Mouse (Mus musculus) lung, postnatal 0 days (tissue): Measurements from ENCODE around the gene Cdh13. TPM values are rescaled to one million over a fixed set of nuclear protein-coding genes. Genes with fewer than 3 reads are reported as not detected.

Experiments used
- ATAC-seq: fragments of 200-750 bp; cut with Nextera tagmentation; 2 replicates; pipeline ENCODE4 v1.8.0; 2017; ENCODE audit warnings: moderate library complexity
- DNase-seq: peaks from one replicate; pipeline ENCODE4 v3.0.0-alpha.2; 2016; ENCODE audit warnings: low spot score
- H3K27ac ChIP-seq: fragments of 300-500 bp; sonication (generic); 2 replicates; pipeline ENCODE4 v1.5.1; 2014; ENCODE audit warnings: antibody characterized with exemption, mild to moderate bottlenecking, low read length, mixed read lengths
- H3K27me3 ChIP-seq: fragments of 300-500 bp; sonication (generic); replicated peaks from 2 replicates; pipeline ENCODE4 v1.6.1; 2014; ENCODE audit warnings: low read length, mixed read lengths; ENCODE audit not compliant: insufficient read depth
- H3K36me3 ChIP-seq: fragments of 300-500 bp; sonication (generic); 2 replicates; pipeline ENCODE4 v1.6.1; 2014; ENCODE audit warnings: low read length, mixed read lengths; ENCODE audit not compliant: insufficient read depth
- H3K4me1 ChIP-seq: fragments of 300-500 bp; sonication (generic); 2 replicates; pipeline ENCODE4 v1.6.1; 2014; ENCODE audit warnings: antibody characterized with exemption, low read depth, low read length, mixed read lengths; ENCODE audit not compliant: insufficient read depth
- H3K4me2 ChIP-seq: fragments of 300-500 bp; sonication (generic); replicated peaks from 2 replicates; pipeline ENCODE4 v1.6.1; 2014; ENCODE audit warnings: low read depth, mild to moderate bottlenecking, low read length, moderate library complexity, mixed read lengths
- H3K4me3 ChIP-seq: fragments of 300-500 bp; sonication (generic); 2 replicates; pipeline ENCODE4 v1.5.1; 2014; ENCODE audit warnings: low read depth, low read length
- H3K9ac ChIP-seq: fragments of 300-500 bp; sonication (generic); replicated peaks from 2 replicates; pipeline ENCODE4 v1.6.1; 2014; ENCODE audit warnings: low read depth, mild to moderate bottlenecking
- H3K9me3 ChIP-seq: fragments of 300-500 bp; sonication (generic); 2 replicates; pipeline ENCODE4 v1.6.1; 2016; ENCODE audit warnings: low read length, mixed read lengths
- CTCF ChIP-seq: IDR thresholded peaks from 2 replicates; pipeline ENCODE4 v1.5.1; 2016; ENCODE audit warnings: antibody characterized with exemption, mild to moderate bottlenecking
- EP300 ChIP-seq: IDR thresholded peaks from 2 replicates; pipeline ENCODE4 v1.6.1; 2016; ENCODE audit warnings: antibody characterized with exemption, mild to moderate bottlenecking, control low read depth
- WGBS: fragments of 180-500 bp; shearing (Covaris S2); extraction: QIAGEN DNeasy Blood & Tissue Kit; methylation state at CpG from one replicate; pipeline ENCODE4 v1.1.7; 2014; 5-methylcytosine and 5-hydroxymethylcytosine counted together
- polyA plus RNA-seq: library from polyadenylated mRNA; unstranded; fragments of >200 nt; fragmentation: Nextera tagmentation; extraction: Ambion mirVana; gene quantifications from 2 replicates; pipeline ENCODE4 v1.2.1, GENCODE M21; 2015

Gene Cdh13
- polyA plus RNA-seq, 1 experiment from 2014 or later: 8.6 TPM

DNA sequence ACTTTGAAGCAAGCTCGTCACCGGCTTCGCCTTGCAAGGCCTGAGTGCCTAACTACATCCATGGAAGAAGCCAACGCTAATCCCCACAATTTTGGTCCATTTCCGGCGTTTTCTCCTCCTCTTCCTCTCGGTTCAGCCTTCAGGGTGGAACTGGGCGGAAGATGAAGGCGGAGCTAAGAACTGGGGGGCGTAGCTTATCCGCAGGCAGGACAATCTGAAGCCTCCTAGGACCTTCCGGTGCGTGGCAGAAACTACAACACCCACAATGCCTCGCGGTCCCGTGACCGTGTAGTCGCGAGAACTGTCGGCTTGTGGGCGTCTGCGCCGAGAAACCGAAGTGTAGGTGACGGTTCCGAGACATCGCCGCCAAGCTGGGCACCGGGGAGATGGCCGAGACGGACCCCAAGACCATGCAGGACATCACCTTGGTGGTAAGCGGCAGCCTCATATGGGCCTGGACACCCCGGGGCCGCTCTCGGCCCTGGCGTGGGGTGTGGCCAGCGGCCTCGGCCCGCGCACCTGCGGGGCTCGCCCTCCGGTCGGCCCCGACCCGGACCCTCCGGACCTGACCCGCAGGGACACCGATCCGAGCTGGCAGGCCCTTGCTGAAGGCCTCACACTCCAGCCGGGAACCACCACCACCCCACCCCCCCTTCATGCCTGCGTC lies 1060.8 kb downstream of the Cdh13 start, which contains the start of gene Hsbp1:
Gene Hsbp1 (plus strand): TSS at position 299 of the 667 bp plus-strand sequence.
- Histone ChIP-seq H3K4me3 (peak within 1 kb of the TSS; percentile 100), H3K9ac (peak within 1 kb of the TSS; percentile 96), H3K9me3 (no peaks in the 10 kb centered on the region), H3K36me3 (peaks cover 22% of the 10 kb centered on the region; the same call in 1 of the 2 replicates), H3K27ac (peak within 1 kb of the TSS; percentile 51; the same call in 1 of the 2 replicates), H3K4me2 (peak within 1 kb of the TSS; percentile 92), H3K4me1 (peaks cover 5% of the 10 kb centered on the region; the same call in 1 of the 2 replicates), H3K27me3 (no peaks in the 10 kb centered on the region)
- no peak for TF ChIP-seq CTCF
- TF ChIP-seq EP300: no peak
- ATAC-seq (peak; percentile 100), DNase-seq (peak; percentile 98)
- 3% methylated on average over 41 of the region's 52 CpGs for WGBS

DNA sequence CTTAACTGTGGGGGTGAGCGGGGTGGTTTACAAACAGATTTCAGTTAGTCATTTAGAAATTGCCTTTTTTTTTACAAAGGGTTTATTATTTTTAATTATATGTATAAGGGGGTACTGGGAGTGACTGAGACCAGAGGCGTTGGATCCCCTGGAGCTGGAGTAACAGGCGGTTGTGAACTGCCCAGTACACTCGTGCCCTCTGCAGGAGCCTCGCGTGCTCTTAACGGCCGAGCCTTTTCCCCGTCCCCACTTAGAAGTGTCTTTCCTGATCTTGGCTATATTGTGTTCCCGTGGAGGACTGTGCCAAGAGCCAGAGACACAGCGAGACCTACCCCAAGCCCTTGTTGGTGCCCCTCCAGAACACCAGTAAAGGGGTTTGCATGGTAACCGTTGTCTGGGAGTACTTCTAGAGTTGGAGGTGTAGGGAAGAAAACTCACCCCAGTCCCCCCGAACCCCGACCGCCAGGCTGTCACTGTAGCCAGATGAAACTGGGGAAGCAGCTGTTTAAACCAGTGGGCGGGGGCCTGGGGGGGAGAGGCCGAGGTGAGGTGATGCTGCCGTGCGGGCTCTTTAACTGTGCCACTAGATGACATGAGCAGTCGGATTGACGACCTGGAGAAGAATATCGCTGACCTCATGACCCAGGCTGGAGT lies 1061.6 kb downstream of the Cdh13 start:
- TF ChIP-seq EP300 (no peak), CTCF (no peak)
- DNase-seq: peak; percentile 49
- WGBS: 48% methylated on average over 22 of the region's 22 CpGs

DNA sequence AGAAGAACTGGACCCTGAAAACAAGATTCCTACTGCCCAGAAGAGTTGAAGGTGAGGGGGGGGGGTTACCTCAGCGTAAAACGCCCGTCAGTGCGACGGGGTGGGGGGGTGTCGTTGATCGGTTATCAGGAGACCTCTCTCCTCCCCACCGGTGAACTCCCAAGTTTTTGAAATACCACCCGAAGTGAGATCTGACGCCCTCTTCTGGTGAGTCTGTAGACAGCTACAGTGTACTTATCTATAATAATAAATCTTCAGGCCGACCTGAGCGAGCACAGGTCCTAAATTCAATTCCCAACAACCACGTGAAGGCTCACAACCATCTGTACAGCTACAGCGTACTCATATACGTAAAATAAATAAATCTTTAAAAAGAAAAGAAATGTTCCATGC lies 1062.1 kb downstream of the Cdh13 start:
- peaks cover 5% of the 10 kb centered on the region; the same call in 1 of the 2 replicates for H3K4me1 ChIP-seq
- H3K36me3 ChIP-seq: peaks cover 24% of the 10 kb centered on the region; the same call in 1 of the 2 replicates
- no peak overlapping the region for H3K9ac ChIP-seq
- H3K4me2 ChIP-seq: peak overlapping the region; percentile 92
- no peaks in the 10 kb centered on the region for H3K27me3 ChIP-seq
- 81% methylated on average over 15 of the region's 15 CpGs for WGBS
- peak overlapping the region; percentile 100; the same call in 1 of the 2 replicates for H3K4me3 ChIP-seq
- no peaks in the 10 kb centered on the region for H3K9me3 ChIP-seq
- TF ChIP-seq EP300: no peak
- TF ChIP-seq CTCF: peak; percentile 12; the same call in 1 of the 2 replicates
- ATAC-seq (no peak), DNase-seq (no peak)
- no peak overlapping the region for H3K27ac ChIP-seq

More for the DNA sequence above, 1061.6 kb downstream of the Cdh13 start:
- peak overlapping the region; percentile 96 for H3K9ac ChIP-seq
- no peaks in the 10 kb centered on the region for H3K27me3 ChIP-seq
- H3K9me3 ChIP-seq: no peaks in the 10 kb centered on the region
- ATAC-seq: no peak
- peaks cover 5% of the 10 kb centered on the region; the same call in 1 of the 2 replicates for H3K4me1 ChIP-seq
- peaks cover 22% of the 10 kb centered on the region; the same call in 1 of the 2 replicates for H3K36me3 ChIP-seq
- H3K4me3 ChIP-seq: peak overlapping the region; percentile 100
- H3K27ac ChIP-seq: no peak overlapping the region
- peak overlapping the region; percentile 92 for H3K4me2 ChIP-seq

DNA sequence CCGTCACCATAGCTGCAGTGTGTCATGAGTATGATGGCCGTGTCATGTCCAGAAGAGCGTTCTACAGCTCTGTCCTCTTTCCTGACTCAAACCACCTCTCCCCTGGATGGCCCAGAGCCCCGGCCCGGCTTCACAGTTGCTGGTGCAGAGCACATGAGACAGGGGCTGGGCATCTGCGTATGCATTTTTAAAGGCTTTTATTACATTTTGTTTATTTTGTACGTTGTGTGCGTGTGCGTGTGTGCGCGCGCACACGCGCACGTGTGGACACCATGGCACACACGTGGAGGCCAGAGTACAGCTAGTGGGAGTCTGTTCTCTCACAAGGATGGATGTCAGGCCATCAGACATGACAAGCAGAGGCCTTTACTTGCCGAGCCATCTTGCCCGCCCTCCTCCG lies 1068.1 kb downstream of the Cdh13 start:
- Histone ChIP-seq H3K4me1 (no peaks in the 10 kb centered on the region), H3K4me3 (no peak overlapping the region), H3K27ac (no peak overlapping the region), H3K4me2 (no peak overlapping the region), H3K9me3 (no peaks in the 10 kb centered on the region), H3K36me3 (peaks cover 28% of the 10 kb centered on the region; the same call in 1 of the 2 replicates), H3K9ac (no peak overlapping the region), H3K27me3 (no peaks in the 10 kb centered on the region)
- ATAC-seq: no peak
- DNase-seq: no peak
- 92% methylated on average over 19 of the region's 19 CpGs for WGBS
- no peak for TF ChIP-seq CTCF
- TF ChIP-seq EP300: no peak

DNA sequence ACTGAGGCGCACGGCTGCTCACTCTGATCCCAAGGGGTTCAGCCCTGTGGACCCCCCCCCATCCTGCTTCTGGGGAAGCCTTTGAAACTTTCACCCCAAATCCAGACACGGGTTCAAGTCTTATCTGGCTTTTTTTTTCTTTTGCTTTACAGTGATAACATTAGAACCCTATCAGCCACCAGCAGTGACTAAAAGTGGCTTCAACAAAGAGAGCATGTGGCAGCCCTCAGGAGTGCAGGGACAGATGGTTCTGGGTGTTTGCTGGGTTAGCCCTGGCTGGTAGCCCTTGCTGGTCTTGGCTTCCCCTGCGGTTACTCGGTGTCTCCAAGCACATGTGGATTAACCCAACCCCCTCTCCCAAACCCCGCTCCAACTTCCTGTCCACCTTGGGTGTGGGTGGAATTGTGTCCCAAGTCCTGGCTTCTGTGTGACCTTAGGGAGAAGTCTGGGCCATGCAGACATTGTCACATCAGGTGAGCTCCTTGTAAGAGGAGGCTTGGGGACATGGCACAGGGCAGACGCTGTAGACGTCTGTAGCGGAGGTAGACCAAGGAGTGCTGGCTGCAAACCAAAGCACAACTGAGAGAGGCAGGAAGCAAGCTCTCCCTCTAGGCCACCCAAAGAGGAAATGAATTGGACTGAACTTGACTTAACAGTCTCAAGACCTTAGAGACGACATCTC lies 1069.6 kb downstream of the Cdh13 start:
- DNase-seq (no peak), ATAC-seq (no peak)
- Histone ChIP-seq H3K4me1 (no peaks in the 10 kb centered on the region), H3K4me2 (no peak overlapping the region), H3K9ac (no peak overlapping the region), H3K36me3 (peaks cover 16% of the 10 kb centered on the region; the same call in 1 of the 2 replicates), H3K9me3 (no peaks in the 10 kb centered on the region), H3K27ac (no peak overlapping the region), H3K27me3 (no peaks in the 10 kb centered on the region), H3K4me3 (no peak overlapping the region)
- WGBS: 55% methylated on average over 10 of the region's 10 CpGs
- no peak for TF ChIP-seq EP300

DNA sequence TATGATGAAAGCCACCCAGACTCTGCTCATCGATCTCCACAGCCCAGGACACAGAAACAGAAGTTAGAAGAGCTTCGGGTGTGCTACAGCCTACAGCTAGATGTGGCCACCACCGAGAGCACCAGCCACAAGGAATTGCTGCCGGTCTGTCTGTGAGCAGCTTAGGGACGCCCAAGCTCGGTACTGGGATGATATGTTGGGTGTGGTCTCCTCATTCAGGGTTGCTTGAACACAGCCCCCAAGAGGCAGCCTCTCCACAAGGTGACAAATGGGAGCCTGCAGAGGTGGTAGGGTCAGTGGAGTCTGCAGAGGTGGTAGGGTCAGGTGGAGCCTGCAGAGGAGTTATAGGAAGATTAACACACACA lies 1070.1 kb downstream of the Cdh13 start:
- no peak for TF ChIP-seq CTCF
- no peak for TF ChIP-seq EP300
- Histone ChIP-seq H3K4me1 (no peaks in the 10 kb centered on the region), H3K9ac (no peak overlapping the region), H3K36me3 (peaks cover 12% of the 10 kb centered on the region; the same call in 1 of the 2 replicates), H3K27me3 (no peaks in the 10 kb centered on the region), H3K4me2 (no peak overlapping the region), H3K4me3 (no peak overlapping the region), H3K27ac (no peak overlapping the region), H3K9me3 (no peaks in the 10 kb centered on the region)
- ATAC-seq (no peak), DNase-seq (no peak)
- WGBS: 78% methylated on average over 6 of the region's 6 CpGs
